Mouse (Mus musculus): ENCODE results near the gene Reln. TPM values are rescaled to one million over a fixed set of nuclear protein-coding genes. Genes with fewer than 3 reads are reported as not detected.

The Reln gene
- total and polyA plus RNA-seq, 2 experiments from 2014 or later: 40.5 to 208 TPM

DNA sequence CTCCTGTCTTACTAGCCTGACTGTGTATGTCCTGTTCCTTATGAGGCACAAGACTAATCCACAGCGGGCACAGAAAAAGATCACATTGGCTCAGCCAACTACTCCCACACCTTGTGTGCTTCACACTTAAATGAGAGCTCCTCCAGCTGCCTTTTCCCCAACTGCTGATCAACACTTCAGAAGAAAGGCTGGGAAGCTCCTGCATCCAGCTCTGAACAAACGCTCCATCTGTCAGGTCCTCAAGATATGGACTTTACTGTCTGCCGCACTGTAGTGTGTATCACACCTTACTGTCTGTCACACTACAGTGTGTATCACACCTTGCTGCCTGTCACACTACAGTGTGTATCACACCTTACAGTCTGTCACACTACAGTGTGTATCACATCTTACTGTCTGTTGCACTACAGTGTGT lies 82.1 kb downstream of the Reln start:
- Histone ChIP-seq H3K4me1 (ENCODE audit: insufficient read depth) (no peaks in the 10 kb centered on the region), H3K4me3 (ENCODE audit: low read depth, low read length) (no peak overlapping the region), H3K9me3 (ENCODE audit: low read length) (no peaks in the 10 kb centered on the region), H3K27me3 (ENCODE audit: insufficient read depth, low read length) (no peaks in the 10 kb centered on the region), H3K4me2 (ENCODE audit: low read depth) (no peak overlapping the region), H3K9ac (no peak overlapping the region), H3K36me3 (ENCODE audit: insufficient read depth) (no peaks in the 10 kb centered on the region), H3K27ac (ENCODE audit: low read depth, low read length) (no peak overlapping the region)
- TF ChIP-seq CTCF (IDR thresholded peaks at IDR 0.05; ENCODE audit: low read depth): no peak
- ATAC-seq (peak; percentile 89), DNase-seq (no peak)
- WGBS: 63% methylated on average over 3 of the region's 3 CpGs

- DNase-seq (no peak), ATAC-seq (no peak)
- Histone ChIP-seq H3K4me2 (ENCODE audit: low read depth) (no peak overlapping the region), H3K27me3 (ENCODE audit: insufficient read depth, low read length) (no peaks in the 10 kb centered on the region), H3K27ac (ENCODE audit: low read depth, low read length) (no peak overlapping the region), H3K4me1 (ENCODE audit: insufficient read depth) (no peaks in the 10 kb centered on the region), H3K9me3 (ENCODE audit: low read length) (no peaks in the 10 kb centered on the region), H3K4me3 (ENCODE audit: low read depth, low read length) (no peak overlapping the region), H3K9ac (no peak overlapping the region), H3K36me3 (ENCODE audit: insufficient read depth) (no peaks in the 10 kb centered on the region)
- TF ChIP-seq CTCF (IDR thresholded peaks at IDR 0.05; ENCODE audit: low read depth): no peak
- 93% methylated on average over 3 of the region's 3 CpGs for WGBS
Observed at GRCm38 (mm10) chr5:22255346-22255745, 89.2 kb downstream of the Reln start.

DNA sequence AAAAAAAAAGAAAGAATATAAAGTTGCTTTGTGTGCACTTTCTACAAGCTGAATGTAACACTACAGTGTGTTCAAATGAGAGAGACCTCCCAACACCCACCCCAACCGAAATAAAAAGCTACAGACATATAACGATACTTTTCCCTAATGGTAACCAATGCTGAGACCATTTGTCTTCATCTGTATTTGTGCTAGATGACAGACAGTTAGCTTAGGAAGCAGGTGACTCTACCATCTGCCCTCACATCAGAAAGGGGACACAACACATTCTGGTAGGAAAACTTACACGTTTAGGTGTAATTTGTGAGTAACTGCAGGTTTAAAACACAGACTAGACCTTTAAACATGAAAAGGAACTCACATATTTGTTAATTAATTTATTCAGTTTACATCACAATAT lies 90.6 kb downstream of the Reln start:
- Histone ChIP-seq H3K36me3 (ENCODE audit: insufficient read depth) (no peaks in the 10 kb centered on the region), H3K4me2 (ENCODE audit: low read depth) (no peak overlapping the region), H3K9ac (no peak overlapping the region), H3K4me3 (ENCODE audit: low read depth, low read length) (no peak overlapping the region), H3K4me1 (ENCODE audit: insufficient read depth) (no peaks in the 10 kb centered on the region), H3K9me3 (ENCODE audit: low read length) (no peaks in the 10 kb centered on the region), H3K27ac (ENCODE audit: low read depth, low read length) (no peak overlapping the region), H3K27me3 (ENCODE audit: insufficient read depth, low read length) (no peaks in the 10 kb centered on the region)
- WGBS: 59% methylated on average over 3 of the region's 3 CpGs
- ATAC-seq (no peak), DNase-seq (no peak)
- TF ChIP-seq CTCF (IDR thresholded peaks at IDR 0.05; ENCODE audit: low read depth): no peak

DNA sequence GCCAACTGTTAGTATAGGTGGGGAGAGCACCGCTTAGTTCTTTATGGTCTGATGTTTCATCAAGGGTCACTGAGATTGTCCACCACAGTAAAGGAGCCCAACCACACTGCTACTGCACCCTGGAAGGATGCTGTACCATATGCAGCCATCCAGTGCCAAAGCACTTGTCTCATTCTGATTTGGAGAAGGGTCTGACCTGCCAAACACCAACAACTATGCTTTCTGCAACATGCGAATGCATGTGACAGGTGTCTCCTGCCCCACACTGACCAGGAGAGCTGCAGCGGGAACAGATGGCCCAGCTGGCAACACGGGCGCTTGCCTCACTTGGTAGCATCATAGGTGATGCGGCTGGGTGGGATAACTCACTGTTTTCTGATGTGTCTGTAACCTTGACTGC lies 91.2 kb downstream of the Reln start:
- Histone ChIP-seq H3K4me3 (ENCODE audit: low read depth, low read length) (no peak overlapping the region), H3K27me3 (ENCODE audit: insufficient read depth, low read length) (no peaks in the 10 kb centered on the region), H3K36me3 (ENCODE audit: insufficient read depth) (no peaks in the 10 kb centered on the region), H3K4me1 (ENCODE audit: insufficient read depth) (no peaks in the 10 kb centered on the region), H3K4me2 (ENCODE audit: low read depth) (no peak overlapping the region), H3K9me3 (ENCODE audit: low read length) (no peaks in the 10 kb centered on the region), H3K9ac (no peak overlapping the region), H3K27ac (ENCODE audit: low read depth, low read length) (no peak overlapping the region)
- ATAC-seq (no peak), DNase-seq (no peak)
- 76% methylated on average over 6 of the region's 6 CpGs for WGBS
- TF ChIP-seq CTCF (IDR thresholded peaks at IDR 0.05; ENCODE audit: low read depth): no peak

DNA sequence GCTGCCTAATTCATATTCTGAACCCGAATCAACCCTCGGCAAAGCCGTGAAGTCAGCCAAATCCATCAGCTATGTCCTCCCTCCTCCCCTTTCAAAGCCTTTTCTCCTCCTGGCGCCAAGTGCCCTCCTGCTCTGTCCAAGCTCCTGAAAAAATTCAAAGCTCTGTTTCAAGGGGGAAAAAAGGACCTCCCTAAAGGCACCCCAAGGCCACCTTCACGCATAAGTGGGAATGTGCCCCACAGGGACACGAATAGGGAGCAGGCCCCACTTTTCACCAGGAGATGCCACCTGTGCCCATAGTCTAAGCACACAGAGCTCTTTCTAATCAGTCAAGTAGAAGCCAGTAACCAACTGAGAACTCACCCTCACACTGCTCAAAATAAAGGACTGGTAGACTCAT lies 96.7 kb downstream of the Reln start:
- DNase-seq: peak; percentile 14

GRCm38 (mm10) chr5:22245056-22245455 lies 99.4 kb downstream of the Reln start:
- DNase-seq: no peak

More for the DNA sequence above, 96.7 kb downstream of the Reln start:
- no peak overlapping the region for H3K9ac ChIP-seq
- 47% methylated on average over 6 of the region's 6 CpGs for WGBS
- no peaks in the 10 kb centered on the region for H3K4me1 ChIP-seq (ENCODE audit: insufficient read depth)
- ATAC-seq: peak; percentile 63
- H3K4me2 ChIP-seq (ENCODE audit: low read depth): no peak overlapping the region
- H3K9me3 ChIP-seq (ENCODE audit: low read length): no peaks in the 10 kb centered on the region
- no peak for TF ChIP-seq CTCF (IDR thresholded peaks at IDR 0.05; ENCODE audit: low read depth)
- no peak overlapping the region for H3K27ac ChIP-seq (ENCODE audit: low read depth, low read length)
- H3K27me3 ChIP-seq (ENCODE audit: insufficient read depth, low read length): no peaks in the 10 kb centered on the region
- no peaks in the 10 kb centered on the region for H3K36me3 ChIP-seq (ENCODE audit: insufficient read depth)
- no peak overlapping the region for H3K4me3 ChIP-seq (ENCODE audit: low read depth, low read length)

DNA sequence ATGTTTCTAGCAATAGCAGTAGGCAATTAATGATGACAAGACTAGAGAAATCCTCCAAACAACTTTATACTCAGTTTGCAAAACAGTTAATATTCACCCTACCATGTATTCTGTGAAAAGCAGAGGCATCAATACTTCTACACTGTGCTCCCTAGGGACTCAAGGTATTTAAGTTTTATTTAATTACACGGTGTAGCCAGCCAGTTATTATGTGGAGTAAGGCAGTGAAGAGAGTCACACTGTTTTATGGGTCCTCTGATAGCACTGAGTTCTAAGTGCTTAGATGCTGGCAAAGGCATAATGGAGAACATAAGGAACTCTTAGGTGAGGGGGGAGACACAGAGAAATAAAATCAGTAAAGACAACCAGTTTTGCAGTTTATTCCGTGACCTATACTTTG lies 101.0 kb downstream of the Reln start:
- Histone ChIP-seq H3K36me3 (ENCODE audit: insufficient read depth) (no peaks in the 10 kb centered on the region), H3K27me3 (ENCODE audit: insufficient read depth, low read length) (no peaks in the 10 kb centered on the region), H3K9me3 (ENCODE audit: low read length) (no peaks in the 10 kb centered on the region), H3K27ac (ENCODE audit: low read depth, low read length) (no peak overlapping the region), H3K4me2 (ENCODE audit: low read depth) (no peak overlapping the region), H3K4me1 (ENCODE audit: insufficient read depth) (no peaks in the 10 kb centered on the region), H3K9ac (no peak overlapping the region), H3K4me3 (ENCODE audit: low read depth, low read length) (no peak overlapping the region)
- 86% methylated on average over 2 of the region's 2 CpGs for WGBS
- no peak for ATAC-seq
- TF ChIP-seq CTCF (IDR thresholded peaks at IDR 0.05; ENCODE audit: low read depth): no peak
- no peak for DNase-seq

More at GRCm38 (mm10) chr5:22245056-22245455, 99.4 kb downstream of the Reln start:
- ATAC-seq: no peak
- H3K36me3 ChIP-seq (ENCODE audit: insufficient read depth): no peaks in the 10 kb centered on the region
- H3K4me3 ChIP-seq (ENCODE audit: low read depth, low read length): no peak overlapping the region
- H3K27me3 ChIP-seq (ENCODE audit: insufficient read depth, low read length): no peaks in the 10 kb centered on the region
- H3K27ac ChIP-seq (ENCODE audit: low read depth, low read length): no peak overlapping the region
- no peak overlapping the region for H3K4me2 ChIP-seq (ENCODE audit: low read depth)
- 91% methylated on average over 1 of the region's 1 CpGs for WGBS
- TF ChIP-seq CTCF (IDR thresholded peaks at IDR 0.05; ENCODE audit: low read depth): no peak
- no peaks in the 10 kb centered on the region for H3K4me1 ChIP-seq (ENCODE audit: insufficient read depth)
- no peaks in the 10 kb centered on the region for H3K9me3 ChIP-seq (ENCODE audit: low read length)
- no peak overlapping the region for H3K9ac ChIP-seq

- ATAC-seq (no peak), DNase-seq (no peak)
- no peak overlapping the region for H3K4me2 ChIP-seq (ENCODE audit: low read depth)
- H3K27me3 ChIP-seq (ENCODE audit: insufficient read depth, low read length): no peaks in the 10 kb centered on the region
- no peak for TF ChIP-seq CTCF (IDR thresholded peaks at IDR 0.05; ENCODE audit: low read depth)
- 83% methylated on average over 4 of the region's 4 CpGs for WGBS
- H3K9me3 ChIP-seq (ENCODE audit: low read length): no peaks in the 10 kb centered on the region
- H3K9ac ChIP-seq: no peak overlapping the region
- no peaks in the 10 kb centered on the region for H3K4me1 ChIP-seq (ENCODE audit: insufficient read depth)
- no peak overlapping the region for H3K27ac ChIP-seq (ENCODE audit: low read depth, low read length)
- H3K36me3 ChIP-seq (ENCODE audit: insufficient read depth): no peaks in the 10 kb centered on the region
- no peak overlapping the region for H3K4me3 ChIP-seq (ENCODE audit: low read depth, low read length)
Observed at GRCm38 (mm10) chr5:22241560-22241959, 102.9 kb downstream of the Reln start.

All from forebrain, postnatal 0 days (tissue).